Mouse (Mus musculus) gastrocnemius, adult 18-20 months (tissue): Measurements from ENCODE around the gene Bid. TPM values are rescaled to one million over a fixed set of nuclear protein-coding genes. Genes with fewer than 3 reads are reported as not detected.
A peak's percentile ranks its signal among the peaks of the same experiment; 100 is the strongest.
"Not testable (repeated sequence)": the region's sequence is repeated elsewhere in the genome, so short reads cannot be mapped to it uniquely, and the experiment has no call there.

Experiments
- DNase-seq: peaks from one replicate; pipeline ENCODE4 v3.0.0; 2021; ENCODE audit warnings: low spot score
- total RNA-seq, 2 experiments: library from RNA; stranded (reverse); gene quantifications; 2 replicates each; pipeline ENCODE4 v1.2.3; 2021

Gene Bid
- total RNA-seq, 2 experiments from 2014 or later: 0.39 to 0.78 TPM

- DNase-seq: no peak
Measured at GRCm38 (mm10) chr6:120937104-120937617, 20.5 kb upstream of the Bid start.

GRCm38 (mm10) chr6:120934176-120934575, 17.5 kb upstream of the Bid start:
- DNase-seq: no peak

GRCm38 (mm10) chr6:120933670-120934069, 17.0 kb upstream of the Bid start:
- DNase-seq: no peak

GRCm38 (mm10) chr6:120932597-120932996, 15.9 kb upstream of the Bid start:
- no peak for DNase-seq

GRCm38 (mm10) chr6:120930450-120931306, 14.0 kb upstream of the Bid start:
- DNase-seq: no peak

- DNase-seq: no peak
Measured at GRCm38 (mm10) chr6:120929421-120929820, 12.8 kb upstream of the Bid start.

GRCm38 (mm10) chr6:120927765-120928164, 11.1 kb upstream of the Bid start:
- DNase-seq: peak; percentile 64

GRCm38 (mm10) chr6:120926880-120927279, 10.2 kb upstream of the Bid start:
- no peak for DNase-seq

- not testable (repeated sequence) for DNase-seq
Measured at GRCm38 (mm10) chr6:120924791-120925321, 8.2 kb upstream of the Bid start.

GRCm38 (mm10) chr6:120917975-120918374, 1.3 kb upstream of the Bid start:
- no peak for DNase-seq

GRCm38 (mm10) chr6:120916972-120917881, 574 bp upstream of the Bid start:
- DNase-seq: not testable (repeated sequence)

GRCm38 (mm10) chr6:120915649-120915975, 1.0 kb downstream of the Bid start:
- DNase-seq: no peak

- no peak for DNase-seq
Measured at GRCm38 (mm10) chr6:120914911-120915648, 1.6 kb downstream of the Bid start.

- no peak for DNase-seq
Measured at GRCm38 (mm10) chr6:120914533-120914910, 2.1 kb downstream of the Bid start.

- no peak for DNase-seq
Measured at GRCm38 (mm10) chr6:120913783-120914182, 2.9 kb downstream of the Bid start.

GRCm38 (mm10) chr6:120912931-120913330, 3.7 kb downstream of the Bid start:
- peak; percentile 30 for DNase-seq

GRCm38 (mm10) chr6:120911213-120912007, 5.2 kb downstream of the Bid start:
- DNase-seq: no peak

GRCm38 (mm10) chr6:120909501-120909900, 7.2 kb downstream of the Bid start:
- no peak for DNase-seq

- not testable (repeated sequence) for DNase-seq
Measured at GRCm38 (mm10) chr6:120907876-120908597, 8.6 kb downstream of the Bid start.

GRCm38 (mm10) chr6:120906521-120906920, 10.1 kb downstream of the Bid start:
- no peak for DNase-seq
